Mouse (Mus musculus) liver, embryonic 11.5 days (tissue): Measurements from ENCODE around the gene Slc5a2. TPM values are rescaled to one million over a fixed set of nuclear protein-coding genes. Genes with fewer than 3 reads are reported as not detected.

ENCODE experiments used
- ATAC-seq: fragments of 200-750 bp; cut with Nextera tagmentation; replicated peaks from 2 replicates; pipeline ENCODE4 v1.8.0; 2017; ENCODE audit warnings: moderate number of reproducible peaks, mild to moderate bottlenecking, moderate TSS enrichment, moderate library complexity; ENCODE audit not compliant: low FRiP score
- DNase-seq: peaks from one replicate; pipeline ENCODE4 v3.0.0-alpha.2; 2017; ENCODE audit warnings: low spot score
- H3K27ac ChIP-seq: fragments of 300-500 bp; sonication (generic); 2 replicates; pipeline ENCODE4 v1.5.1; 2014; ENCODE audit warnings: mild to moderate bottlenecking, low read depth, low read length, control low read depth
- H3K27me3 ChIP-seq: fragments of 300-500 bp; sonication (generic); replicated peaks from 2 replicates; pipeline ENCODE4 v1.6.1; 2014; ENCODE audit warnings: low read length, mixed read lengths; ENCODE audit not compliant: control insufficient read depth, insufficient read depth
- H3K36me3 ChIP-seq: fragments of 300-500 bp; sonication (generic); 2 replicates; pipeline ENCODE4 v1.6.1; 2014; ENCODE audit warnings: mild to moderate bottlenecking, low read length, moderate library complexity, mixed read lengths; ENCODE audit not compliant: control insufficient read depth, insufficient read depth
- H3K4me1 ChIP-seq: fragments of 300-500 bp; sonication (generic); replicated peaks from 2 replicates; pipeline ENCODE4 v1.6.1; 2014; ENCODE audit warnings: low read length, mixed read lengths; ENCODE audit not compliant: control insufficient read depth, insufficient read depth
- H3K4me2 ChIP-seq: fragments of 300-500 bp; sonication (generic); 2 replicates; pipeline ENCODE4 v1.6.1; 2014; ENCODE audit warnings: mild to moderate bottlenecking, control low read depth, moderate library complexity
- H3K4me3 ChIP-seq: fragments of 300-500 bp; sonication (generic); 2 replicates; pipeline ENCODE4 v1.5.1; 2014; ENCODE audit warnings: low read depth, low read length, control low read depth
- H3K9ac ChIP-seq: fragments of 300-500 bp; sonication (generic); 2 replicates; pipeline ENCODE4 v1.6.1; 2014; ENCODE audit warnings: low read depth, low read length, control low read depth
- H3K9me3 ChIP-seq: fragments of 300-500 bp; sonication (generic); 2 replicates; pipeline ENCODE4 v1.6.1; 2016; ENCODE audit warnings: low read length, inconsistent platforms, mixed read lengths; ENCODE audit not compliant: control insufficient read depth
- WGBS: fragments of 180-500 bp; shearing (Covaris S2); extraction: QIAGEN DNeasy Blood & Tissue Kit; methylation state at CpG from one replicate; pipeline ENCODE4 v1.1.7; 2014; 5-methylcytosine and 5-hydroxymethylcytosine counted together
- polyA plus RNA-seq: library from polyadenylated mRNA; unstranded; fragments of >200 nt; fragmentation: Nextera tagmentation; extraction: Ambion mirVana; gene quantifications from 2 replicates; pipeline ENCODE4 v1.2.1, GENCODE M21; 2014

Slc5a2 gene
- polyA plus RNA-seq, 1 experiment from 2014 or later: 2.1 TPM

GRCm38 (mm10) chr7:128300952-128301351 is 35.5 kb downstream of the Slc5a2 start:
- no peak overlapping the region; the same call in 1 of the 2 replicates for H3K27ac ChIP-seq
- H3K9me3 ChIP-seq: no peaks in the 10 kb centered on the region
- WGBS: 74% methylated on average over 3 of the region's 3 CpGs
- DNase-seq (no peak), ATAC-seq (no peak)
- H3K27me3 ChIP-seq: no peaks in the 10 kb centered on the region
- peaks cover 20% of the 10 kb centered on the region for H3K4me1 ChIP-seq
- no peak overlapping the region for H3K9ac ChIP-seq
- H3K4me2 ChIP-seq: no peak overlapping the region
- H3K36me3 ChIP-seq: no peaks in the 10 kb centered on the region
- no peak overlapping the region for H3K4me3 ChIP-seq

GRCm38 (mm10) chr7:128302151-128302550 is 36.7 kb downstream of the Slc5a2 start:
- Histone ChIP-seq H3K36me3 (no peaks in the 10 kb centered on the region), H3K27ac (no peak overlapping the region), H3K4me1 (peaks cover 8% of the 10 kb centered on the region), H3K9me3 (no peaks in the 10 kb centered on the region), H3K4me2 (peak overlapping the region; percentile 49), H3K27me3 (no peaks in the 10 kb centered on the region), H3K4me3 (no peak overlapping the region; the same call in 1 of the 2 replicates), H3K9ac (no peak overlapping the region)
- 85% methylated on average over 3 of the region's 3 CpGs for WGBS
- ATAC-seq: no peak
- DNase-seq: no peak

GRCm38 (mm10) chr7:128304198-128304597 is 38.7 kb downstream of the Slc5a2 start:
- Histone ChIP-seq H3K9ac (no peak overlapping the region), H3K36me3 (no peaks in the 10 kb centered on the region), H3K4me3 (no peak overlapping the region), H3K4me2 (no peak overlapping the region), H3K27ac (no peak overlapping the region), H3K27me3 (no peaks in the 10 kb centered on the region), H3K4me1 (peaks cover 2% of the 10 kb centered on the region), H3K9me3 (no peaks in the 10 kb centered on the region)
- DNase-seq (no peak), ATAC-seq (no peak)
- WGBS: 65% methylated on average over 6 of the region's 6 CpGs

- WGBS: 5% methylated on average over 5 of the region's 5 CpGs
- Histone ChIP-seq H3K9me3 (no peaks in the 10 kb centered on the region), H3K27me3 (no peaks in the 10 kb centered on the region), H3K27ac (no peak overlapping the region), H3K4me2 (no peak overlapping the region), H3K4me3 (no peak overlapping the region), H3K9ac (no peak overlapping the region), H3K4me1 (peaks cover 8% of the 10 kb centered on the region), H3K36me3 (no peaks in the 10 kb centered on the region)
- no peak for DNase-seq
- 0 out of 2 replicates have a peak, but pooled peaks have one; percentile 53 for ATAC-seq
These were observed 39.5 kb downstream of the Slc5a2 start for GRCm38 (mm10) chr7:128304907-128305306.

GRCm38 (mm10) chr7:128307851-128308250 is 42.4 kb downstream of the Slc5a2 start:
- ATAC-seq: no peak
- Histone ChIP-seq H3K9ac (no peak overlapping the region), H3K27ac (no peak overlapping the region)

GRCm38 (mm10) chr7:128309216-128309615 is 43.8 kb downstream of the Slc5a2 start:
- WGBS: 59% methylated on average over 3 of the region's 3 CpGs
- H3K4me1 ChIP-seq: peaks cover 15% of the 10 kb centered on the region

More at GRCm38 (mm10) chr7:128307851-128308250, 42.4 kb downstream of the Slc5a2 start:
- Histone ChIP-seq H3K4me1 (peaks cover 15% of the 10 kb centered on the region), H3K4me2 (no peak overlapping the region), H3K4me3 (no peak overlapping the region), H3K9me3 (no peaks in the 10 kb centered on the region), H3K36me3 (no peaks in the 10 kb centered on the region), H3K27me3 (no peaks in the 10 kb centered on the region)
- DNase-seq: no peak

GRCm38 (mm10) chr7:128309776-128310175 is 44.3 kb downstream of the Slc5a2 start:
- H3K4me1 ChIP-seq: peaks cover 15% of the 10 kb centered on the region
- H3K36me3 ChIP-seq: no peaks in the 10 kb centered on the region
- no peaks in the 10 kb centered on the region for H3K9me3 ChIP-seq
- no peaks in the 10 kb centered on the region for H3K27me3 ChIP-seq
- H3K4me2 ChIP-seq: peak overlapping the region; percentile 1; the same call in 1 of the 2 replicates
- WGBS: 56% methylated on average over 1 of the region's 1 CpGs
- H3K27ac ChIP-seq: no peak overlapping the region
- ATAC-seq (peak; percentile 22; the same call in 1 of the 2 replicates), DNase-seq (no peak)
- H3K4me3 ChIP-seq: no peak overlapping the region
- no peak overlapping the region for H3K9ac ChIP-seq

More at GRCm38 (mm10) chr7:128309216-128309615, 43.8 kb downstream of the Slc5a2 start:
- no peak overlapping the region for H3K4me2 ChIP-seq
- ATAC-seq (no peak), DNase-seq (no peak)
- no peaks in the 10 kb centered on the region for H3K36me3 ChIP-seq
- H3K9me3 ChIP-seq: no peaks in the 10 kb centered on the region
- no peaks in the 10 kb centered on the region for H3K27me3 ChIP-seq
- no peak overlapping the region for H3K9ac ChIP-seq
- H3K4me3 ChIP-seq: no peak overlapping the region
- H3K27ac ChIP-seq: no peak overlapping the region

GRCm38 (mm10) chr7:128310229-128310688 is 44.8 kb downstream of the Slc5a2 start:
- no peak for DNase-seq
- no peaks in the 10 kb centered on the region for H3K36me3 ChIP-seq
- H3K4me1 ChIP-seq: peaks cover 15% of the 10 kb centered on the region
- H3K4me2 ChIP-seq: peak overlapping the region; percentile 1; the same call in 1 of the 2 replicates
- H3K9me3 ChIP-seq: no peaks in the 10 kb centered on the region
- H3K27ac ChIP-seq: no peak overlapping the region
- WGBS: 17% methylated on average over 8 of the region's 8 CpGs
- no peaks in the 10 kb centered on the region for H3K27me3 ChIP-seq
- H3K4me3 ChIP-seq: no peak overlapping the region
- H3K9ac ChIP-seq: no peak overlapping the region
- ATAC-seq: peak; percentile 61

GRCm38 (mm10) chr7:128311263-128311662 is 45.8 kb downstream of the Slc5a2 start:
- no peaks in the 10 kb centered on the region for H3K9me3 ChIP-seq
- no peaks in the 10 kb centered on the region for H3K36me3 ChIP-seq
- no peak overlapping the region for H3K27ac ChIP-seq
- DNase-seq (no peak), ATAC-seq (no peak)
- H3K4me3 ChIP-seq: no peak overlapping the region
- WGBS: 44% methylated on average over 3 of the region's 3 CpGs
- no peak overlapping the region for H3K4me2 ChIP-seq
- H3K27me3 ChIP-seq: no peaks in the 10 kb centered on the region
- no peak overlapping the region for H3K9ac ChIP-seq
- H3K4me1 ChIP-seq: peaks cover 15% of the 10 kb centered on the region
